Mouse (Mus musculus) cerebellum, postnatal 10 days (tissue): ENCODE measurements around the gene Gemin5.
"Not testable (repeated sequence)": the region's sequence is repeated elsewhere in the genome, so short reads cannot be mapped to it uniquely, and the experiment has no call there.

Experiments used
- DNase-seq, 2 experiments: peaks; one replicate each; pipeline ENCODE4 v3.0.0; 2021; ENCODE audit warnings: mixed read lengths in 2 of 2

Gene Gemin5

GRCm38 (mm10) chr11:58168167-58168915 is at the start of gene Gemin5:
Gene Gemin5 (minus strand): TSS chr11:58168539.
- peak; percentile 94 for DNase-seq

GRCm38 (mm10) chr11:58216823-58217222 is 48.5 kb upstream of the Gemin5 start:
- DNase-seq, result no peak

GRCm38 (mm10) chr11:58215814-58216213 is 47.5 kb upstream of the Gemin5 start:
- no peak for DNase-seq

- not testable (repeated sequence) for DNase-seq
Observed at GRCm38 (mm10) chr11:58215049-58215430, 46.7 kb upstream of the Gemin5 start.

GRCm38 (mm10) chr11:58214391-58215048 is 46.2 kb upstream of the Gemin5 start:
- DNase-seq, result peak; percentile 23 to 52

GRCm38 (mm10) chr11:58213673-58214342 is 45.5 kb upstream of the Gemin5 start:
- DNase-seq, result no peak

- DNase-seq, result no peak
Observed at GRCm38 (mm10) chr11:58211682-58212067, 43.3 kb upstream of the Gemin5 start.

GRCm38 (mm10) chr11:58211062-58211681 is 42.8 kb upstream of the Gemin5 start:
- DNase-seq, result no peak

GRCm38 (mm10) chr11:58210321-58210886 is 42.1 kb upstream of the Gemin5 start:
- DNase-seq, result no peak

GRCm38 (mm10) chr11:58201052-58201451 is 32.7 kb upstream of the Gemin5 start:
- DNase-seq, result peak; percentile 56 to 71

- no peak for DNase-seq
Observed at GRCm38 (mm10) chr11:58200226-58200625, 31.9 kb upstream of the Gemin5 start.

- peak; percentile 42 to 57 for DNase-seq
Observed at GRCm38 (mm10) chr11:58199229-58200037, 31.1 kb upstream of the Gemin5 start, which contains the start of the genes Igtp and Irgm2. Gene Igtp (plus strand): TSS chr11:58199556. Gene Irgm2 (plus strand): TSS chr11:58199618.

GRCm38 (mm10) chr11:58198663-58199062 is 30.3 kb upstream of the Gemin5 start:
- DNase-seq, result no peak

GRCm38 (mm10) chr11:58193860-58194520 is 25.7 kb upstream of the Gemin5 start:
- DNase-seq, result no peak

- DNase-seq, result no peak
Observed at GRCm38 (mm10) chr11:58193326-58193725, 25.0 kb upstream of the Gemin5 start.

GRCm38 (mm10) chr11:58189675-58190074 is 21.3 kb upstream of the Gemin5 start:
- DNase-seq, result no peak

- no peak for DNase-seq
Observed at GRCm38 (mm10) chr11:58183579-58183978, 15.2 kb upstream of the Gemin5 start.

GRCm38 (mm10) chr11:58180756-58181155 is 12.4 kb upstream of the Gemin5 start:
- DNase-seq, result no peak

- peak in 1 of 2 experiments; percentile 13 for DNase-seq
Observed at GRCm38 (mm10) chr11:58179986-58180385, 11.6 kb upstream of the Gemin5 start.

- peak; percentile 81 to 85 for DNase-seq
Observed at GRCm38 (mm10) chr11:58179563-58179962, 11.2 kb upstream of the Gemin5 start.

- DNase-seq, result peak; percentile 98
Observed at GRCm38 (mm10) chr11:58171459-58172091, 3.2 kb upstream of the Gemin5 start, which contains the start of gene Mrpl22. Gene Mrpl22 (plus strand): TSS chr11:58171661.
